Mouse (Mus musculus): ENCODE measurements at regions not wholly inside any gene's neighbourhood (a gene's known extent, or its start where the extent isn't known, plus 50 kb on each side); places are given as distances from the start of the nearest gene placed in this dataset.

DNA sequence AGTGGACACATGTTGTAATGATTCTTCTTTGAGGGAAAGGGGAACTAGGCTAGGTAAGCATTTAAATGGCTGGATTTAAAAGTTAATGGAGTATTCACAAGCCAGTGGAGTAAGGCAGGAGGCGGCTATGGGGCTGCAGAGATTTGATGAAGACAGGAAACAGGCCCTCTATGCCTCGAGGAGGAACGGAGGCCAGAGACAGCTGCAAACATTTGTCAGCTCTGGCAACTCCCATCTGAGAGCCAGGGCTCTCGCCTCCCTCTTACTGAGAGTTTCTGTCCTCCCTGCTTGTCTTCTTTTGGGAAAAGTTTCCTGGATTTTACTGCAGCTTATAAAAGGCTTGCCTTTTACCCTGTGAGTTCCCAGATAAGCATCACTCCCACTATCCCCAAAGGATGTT lies 134.9 kb upstream of the Tas2r119 start:
- TF ChIP-seq CTCF (IDR thresholded peaks at IDR 0.05; ENCODE audit: low read depth, low read length) (no peak), POLR2A (IDR thresholded peaks at IDR 0.05; ENCODE audit: extremely low read depth, insufficient read depth, low read length) (no peak)

Measured in liver, adult 2 months (tissue).